In genomic region chr2:30205629-30206357, GRCm38 (mm10) we compare ENCODE assay signal across 8 mouse cellular contexts. TPM values are rescaled to one million over a fixed set of nuclear protein-coding genes. Genes with fewer than 3 reads are reported as not detected.
DNase-seq lines count a peak whose midpoint lies in the region; ATAC-seq lines count a peak whose summit lies in the region.

Kyat1 (minus strand) TSS chr2:30205847.

- H3K27ac ChIP-seq in hindbrain, embryonic 16.5 days (ENCODE audit: low read depth, low read length) = peak within 1 kb of the TSS; percentile 77
- H3K27ac ChIP-seq in macrophage = no peak within 1 kb of the TSS

- WGBS in hindbrain, embryonic 16.5 days = under 1% methylated on average over 44 of the region's 44 CpGs
- WGBS in macrophage (ENCODE audit: missing documents) = under 1% methylated on average over 44 of the region's 44 CpGs

- ATAC-seq in hindbrain, embryonic 16.5 days = peak; percentile 99

- no peaks in the 10 kb centered on the region for H3K36me3 ChIP-seq in hindbrain, embryonic 16.5 days (ENCODE audit: control insufficient read depth, insufficient read depth, low read length)
- H3K36me3 ChIP-seq in macrophage (ENCODE audit: inconsistent target) = no peaks in the 10 kb centered on the region

- no peaks in the 10 kb centered on the region for H3K9me3 ChIP-seq in hindbrain, embryonic 16.5 days (ENCODE audit: control insufficient read depth, low read length)

- peak within 1 kb of the TSS; percentile 67 for H3K9ac ChIP-seq in hindbrain, embryonic 16.5 days (ENCODE audit: low read depth, low read length)

- no peaks in the 10 kb centered on the region for H3K79me2 ChIP-seq in macrophage (ENCODE audit: inconsistent target)

- H3K4me3 ChIP-seq in hindbrain, embryonic 16.5 days (ENCODE audit: low read length) = peak within 1 kb of the TSS; percentile 65
- peak within 1 kb of the TSS; percentile 50 for H3K4me3 ChIP-seq in macrophage (ENCODE audit: inconsistent target)

- peaks cover 11% of the 10 kb centered on the region for H3K4me1 ChIP-seq in hindbrain, embryonic 16.5 days (ENCODE audit: control insufficient read depth, insufficient read depth, low read depth, low read length)

- peak within 1 kb of the TSS; percentile 64 for H3K4me2 ChIP-seq in hindbrain, embryonic 16.5 days (ENCODE audit: low read length)

- DNase-seq in WW6 (ENCODE audit: low read depth, low spot score) = peak; percentile 76
- DNase-seq in cerebellum, postnatal 4 days (ENCODE audit: low spot score in 2 of 2) = peak; percentile 74 to 88
- DNase-seq in gastrocnemius, adult 18-20 months (ENCODE audit: low spot score) = peak; percentile 95
- peak; percentile 93 to 94 for DNase-seq in left cerebral cortex, adult 18-20 months (ENCODE audit: low spot score in 2 of 2)
- DNase-seq in right cerebral cortex, adult 18-20 months = peak; percentile 93
- peak; percentile 78 for DNase-seq in urinary bladder, postnatal 10 days (ENCODE audit: low spot score)

- no peaks in the 10 kb centered on the region for H3K27me3 ChIP-seq in hindbrain, embryonic 16.5 days (replicated peaks; ENCODE audit: control insufficient read depth, insufficient read depth, low read length)

RNA-seq across cellular contexts. Expression of gene Kyat1, which starts in this region (rescaled TPM):
- total RNA-seq in gastrocnemius, adult 18-20 months (2021) = 10 to 100 TPM; 25.3 to 26.9 TPM
- polyA plus RNA-seq in hindbrain, embryonic 16.5 days (2015; fragmentation: Nextera tagmentation; extraction: Ambion mirVana) = 14.8 and 15.2 TPM in 2 replicates
- total RNA-seq in left cerebral cortex, adult 18-20 months (2021) = 10 to 100 TPM; 13.9 to 14.1 TPM
- 10 to 100 TPM in 6 of 26 experiments, 1 to 10 TPM in 19, under 1 TPM in 1; 0.95 to 13.2 (median 6.1) TPM for total RNA-seq in macrophage (2018; cell fraction: chromatin; rRNA removed)
- 1 to 10 TPM; 1.0 to 3.9 (median 2.2) TPM for total RNA-seq in macrophage (2018; cell fraction: cytosol; rRNA removed)
- total RNA-seq in macrophage (2018; cell fraction: nucleus; rRNA removed) = 10 to 100 TPM in 3 of 26 experiments, 1 to 10 TPM in 22, under 1 TPM in 1; 0.59 to 13.7 (median 2.9) TPM
- 1.5 to 4.5 TPM (median 3.0 TPM) in 3 replicates for polyA plus RNA-seq in macrophage (2018)
